Mouse (Mus musculus) megakaryocyte, embryonic 14.5 days (primary cell): ENCODE data around the gene Sun3.

ENCODE experiments used
- FLI1 ChIP-seq: IDR thresholded peaks from 2 replicates; pipeline ENCODE4 v1.6.1; 2012; ENCODE audit warnings: low read length, inconsistent platforms, mixed read lengths
- GATA1 ChIP-seq: IDR thresholded peaks from 3 replicates; pipeline ENCODE4 v1.6.1; 2012; ENCODE audit warnings: mixed read lengths, low read length, inconsistent platforms, borderline replicate concordance

DNA sequence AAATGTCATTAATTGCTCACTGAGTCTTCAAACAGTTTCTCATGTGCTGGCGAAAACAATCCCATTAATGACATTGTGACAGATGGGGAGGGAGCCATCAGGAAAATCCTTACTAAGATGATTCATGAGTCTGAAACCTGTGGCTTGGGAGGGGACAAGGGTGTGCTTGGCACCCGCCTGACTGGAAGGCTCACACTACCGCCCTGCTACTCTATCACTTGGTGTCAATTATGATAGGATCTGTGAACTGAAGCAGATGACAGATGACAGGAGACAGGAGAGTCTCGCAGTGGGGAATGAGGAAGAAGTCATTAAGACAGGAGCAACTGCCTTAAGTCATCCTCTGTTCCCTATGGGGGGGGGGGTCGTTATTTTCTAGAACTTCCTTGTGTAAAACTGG, 11.7 kb upstream of the Sun3 start:
- TF ChIP-seq GATA1 (no peak), FLI1 (no peak)
